Mouse (Mus musculus) heart, postnatal 14 days (tissue): ENCODE data around the gene Vmn1r131. TPM values are rescaled to one million over a fixed set of nuclear protein-coding genes. Genes with fewer than 3 reads are reported as not detected.
"Not testable (repeated sequence)": the region's sequence is repeated elsewhere in the genome, so short reads cannot be mapped to it uniquely, and the experiment has no call there.

Experiments used
- DNase-seq, 2 experiments: peaks; one replicate each; pipeline ENCODE4 v3.0.0; 2021 to 2022
- intact Hi-C: fragments of 180-260 bp; cut with DNase I; formaldehyde crosslinking; loops from one replicate; pipeline ENCODE4 v1.15.1; 2025
- long read RNA-seq, 2 experiments: library from polyadenylated mRNA; stranded (forward); transcript quantifications; one replicate each; pipeline ENCODE4 v2.0.0; 2021
- total RNA-seq, 2 experiments: library from RNA; stranded (reverse); gene quantifications; 2 replicates each; pipeline ENCODE4 v1.2.3; 2021

Gene Vmn1r131
- total RNA-seq, result not detected
- long read RNA-seq, experiment 1, result 0 reads
- long read RNA-seq, experiment 2, result 0 reads

DNA sequence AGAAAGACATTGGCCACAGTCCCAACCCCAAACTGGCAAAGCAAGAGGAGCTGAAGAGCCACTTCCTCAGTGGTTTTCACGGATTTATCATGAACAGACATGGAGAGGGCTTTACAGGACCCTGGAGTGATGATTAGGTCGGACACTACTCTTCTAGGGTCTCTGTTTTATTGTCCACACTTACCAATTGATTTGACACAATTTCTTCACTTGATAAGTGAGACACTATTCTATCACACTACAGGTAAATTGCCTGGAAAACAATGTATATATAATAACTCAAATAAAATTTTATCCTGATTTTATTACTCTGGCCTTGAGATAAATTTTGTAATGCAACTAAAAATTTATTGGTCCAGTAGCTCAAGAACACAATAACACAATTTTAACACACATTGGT, at the start of gene Vmn1r131:
Vmn1r131 (minus strand) TSS at position 101 of the 400 bp plus-strand sequence.
- DNase-seq, intact Hi-C loops: not testable (repeated sequence)

DNA sequence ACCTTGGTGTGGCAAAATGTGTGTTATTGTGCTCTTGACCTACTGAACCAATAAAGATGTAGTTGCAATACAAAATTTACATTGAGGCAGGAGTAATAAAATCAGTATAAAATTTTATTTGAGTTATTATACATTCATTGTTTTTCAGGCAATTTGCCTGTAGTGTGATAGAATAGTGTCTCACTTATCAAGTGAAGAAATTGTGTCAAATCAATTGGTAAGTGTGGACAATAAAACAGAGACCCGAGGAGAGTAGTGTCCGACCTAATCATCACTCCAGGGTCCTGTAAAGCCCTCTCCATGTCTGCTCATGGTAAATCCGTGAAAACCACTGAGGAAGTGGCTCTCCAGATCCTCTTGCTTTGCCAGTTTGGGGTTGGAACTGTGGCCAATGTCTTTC, 34.4 kb downstream of the Vmn1r131 start, which contains the start of gene Vmn1r130:
Vmn1r130 (plus strand) TSS at position 301 of the 400 bp plus-strand sequence.
- DNase-seq, intact Hi-C loops: not testable (repeated sequence)

Other genes starting within 250 kb of the Vmn1r131 start
- gene Vmn1r126, start 244.6 kb downstream of the Vmn1r131 start, total RNA-seq, result not detected
- not detected for gene Vmn1r127, start 226.2 kb downstream of the Vmn1r131 start, total RNA-seq
- gene Vmn1r128, start 196.7 kb downstream of the Vmn1r131 start, total RNA-seq, result not detected
- gene Vmn1r129, start 184.8 kb downstream of the Vmn1r131 start, total RNA-seq, result not detected
- not detected for gene Gm6882, start 113.3 kb downstream of the Vmn1r131 start, total RNA-seq
- gene Vmn1r130, start 34.3 kb downstream of the Vmn1r131 start, total RNA-seq, result not detected
- not detected for gene Vmn1r132, start 68.0 kb upstream of the Vmn1r131 start, total RNA-seq
- gene Gm4175, start 215.4 kb upstream of the Vmn1r131 start, total RNA-seq, result not detected